Mouse (Mus musculus): ENCODE measurements around the gene Bicdl1. TPM values are rescaled to one million over a fixed set of nuclear protein-coding genes. Genes with fewer than 3 reads are reported as not detected.
A peak's percentile ranks its signal among the peaks of the same experiment; 100 is the strongest.

Gene Bicdl1
- polyA plus RNA-seq (2015; fragmentation: Nextera tagmentation; extraction: Ambion mirVana) = 8.0 and 9.0 TPM in 2 replicates

DNA sequence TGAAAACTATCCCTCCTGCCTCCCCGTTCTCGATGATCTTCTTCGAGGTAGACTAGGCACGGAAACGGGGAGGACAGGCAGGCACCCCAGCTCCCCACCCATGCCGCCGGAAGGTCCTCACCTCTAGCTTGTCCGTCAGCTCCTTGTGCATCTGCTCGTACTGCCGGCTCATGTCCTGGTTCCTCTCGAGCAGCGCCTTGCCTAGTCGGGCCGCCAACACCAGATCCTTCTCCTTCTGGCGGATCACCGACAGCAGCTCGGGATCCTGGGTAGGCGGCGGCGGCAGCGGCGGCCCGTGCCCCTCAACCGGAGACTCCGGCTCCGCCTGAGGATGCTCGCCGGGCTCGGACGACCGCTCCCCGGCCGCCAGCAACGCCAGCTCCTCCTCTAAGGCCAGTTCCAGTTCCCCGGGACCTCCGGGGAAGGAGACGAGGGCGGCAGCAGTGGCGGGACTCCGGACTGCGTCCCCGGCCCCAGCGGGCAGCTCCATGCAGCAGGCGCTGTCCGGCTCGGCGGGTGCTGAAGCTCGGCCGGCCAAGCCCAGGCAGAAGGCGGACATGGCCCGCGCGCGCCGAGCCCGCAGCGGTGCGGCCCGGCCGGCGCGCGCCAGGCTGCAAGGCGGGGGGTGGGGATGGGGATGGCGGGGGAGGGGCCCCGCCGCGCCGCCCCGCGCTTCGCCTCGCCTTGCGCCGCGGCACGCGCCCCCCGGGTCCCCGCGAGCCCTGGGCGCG is at the start of gene Bicdl1:
Bicdl1 (minus strand) TSS at position 621 of the 731 bp plus-strand sequence.
- under 1% methylated on average over 79 of the region's 83 CpGs for WGBS
- Histone ChIP-seq H3K9me3 (ENCODE audit: control insufficient read depth) (no peaks in the 10 kb centered on the region), H3K36me3 (ENCODE audit: control insufficient read depth, insufficient read depth) (no peaks in the 10 kb centered on the region), H3K4me2 (replicated peaks; ENCODE audit: low read depth) (peak within 1 kb of the TSS; percentile 98), H3K4me3 (ENCODE audit: low read depth, low read length) (peak within 1 kb of the TSS; percentile 59), H3K9ac (ENCODE audit: low read depth, low read length) (peak within 1 kb of the TSS; percentile 37), H3K27me3 (replicated peaks; ENCODE audit: control insufficient read depth, insufficient read depth, low read length) (peaks cover 19% of the 10 kb centered on the region), H3K4me1 (replicated peaks; ENCODE audit: control insufficient read depth, insufficient read depth, low read length) (no peaks in the 10 kb centered on the region; the same call in 1 of the 2 replicates), H3K27ac (ENCODE audit: low read depth, low read length) (peak within 1 kb of the TSS; percentile 76)
- peak; percentile 61 for ATAC-seq
- no peak for TF ChIP-seq CTCF (IDR thresholded peaks at IDR 0.05; ENCODE audit: low read depth)

DNA sequence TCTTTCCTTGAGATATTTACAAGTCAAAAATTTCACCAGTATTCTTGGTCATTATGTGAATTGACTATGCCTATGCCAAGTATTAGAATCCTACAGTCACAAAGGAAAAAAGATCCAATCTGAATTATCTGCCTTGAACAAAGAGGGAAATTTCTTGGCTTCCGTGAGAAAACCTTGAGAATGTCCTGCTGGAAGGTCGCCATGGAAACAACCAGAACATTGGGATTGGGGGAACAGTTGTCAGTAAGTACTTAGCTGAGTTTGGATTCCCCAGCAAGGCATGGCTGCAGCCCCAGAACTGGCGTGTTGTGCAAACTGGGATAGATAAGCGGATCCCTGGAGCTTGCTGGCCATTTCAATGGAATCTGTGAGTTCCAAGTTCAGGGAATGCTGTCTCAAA is 45.5 kb upstream of the Bicdl1 start:
- WGBS = 67% methylated on average over 4 of the region's 4 CpGs
- Histone ChIP-seq H3K4me3 (ENCODE audit: low read depth, low read length) (no peak overlapping the region), H3K27me3 (replicated peaks; ENCODE audit: control insufficient read depth, insufficient read depth, low read length) (no peaks in the 10 kb centered on the region), H3K4me1 (replicated peaks; ENCODE audit: control insufficient read depth, insufficient read depth, low read length) (no peaks in the 10 kb centered on the region), H3K9ac (ENCODE audit: low read depth, low read length) (no peak overlapping the region), H3K9me3 (ENCODE audit: control insufficient read depth) (no peaks in the 10 kb centered on the region), H3K4me2 (replicated peaks; ENCODE audit: low read depth) (no peak overlapping the region), H3K36me3 (ENCODE audit: control insufficient read depth, insufficient read depth) (no peaks in the 10 kb centered on the region), H3K27ac (ENCODE audit: low read depth, low read length) (no peak overlapping the region)
- no peak for TF ChIP-seq CTCF (IDR thresholded peaks at IDR 0.05; ENCODE audit: low read depth)
- ATAC-seq = no peak

DNA sequence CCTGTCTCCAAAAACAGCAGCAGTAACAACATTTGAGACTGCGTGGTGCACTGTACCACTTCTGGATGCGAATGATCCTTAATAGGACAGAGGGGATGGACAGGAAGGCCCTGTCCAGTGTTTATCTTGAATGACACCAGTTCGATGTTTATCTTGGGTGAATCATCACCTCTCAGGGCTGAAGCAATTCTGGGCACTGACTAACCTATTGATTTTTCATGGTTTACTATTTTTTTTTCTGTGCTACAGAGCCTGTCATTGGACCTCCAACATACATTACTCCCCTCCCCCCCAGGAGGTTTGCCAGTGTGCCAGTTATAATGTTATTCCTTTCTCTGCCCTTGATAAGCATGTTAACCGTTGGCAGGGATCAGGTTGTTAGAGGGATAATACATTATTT is 43.9 kb upstream of the Bicdl1 start:
- Histone ChIP-seq H3K4me2 (replicated peaks; ENCODE audit: low read depth) (no peak overlapping the region), H3K27ac (ENCODE audit: low read depth, low read length) (no peak overlapping the region), H3K27me3 (replicated peaks; ENCODE audit: control insufficient read depth, insufficient read depth, low read length) (no peaks in the 10 kb centered on the region), H3K9me3 (ENCODE audit: control insufficient read depth) (0 out of 2 replicates have a peak, but pooled peaks cover 2% of the 10 kb centered on the region), H3K4me3 (ENCODE audit: low read depth, low read length) (no peak overlapping the region), H3K4me1 (replicated peaks; ENCODE audit: control insufficient read depth, insufficient read depth, low read length) (no peaks in the 10 kb centered on the region), H3K36me3 (ENCODE audit: control insufficient read depth, insufficient read depth) (no peaks in the 10 kb centered on the region), H3K9ac (ENCODE audit: low read depth, low read length) (no peak overlapping the region)
- ATAC-seq = no peak
- TF ChIP-seq CTCF (IDR thresholded peaks at IDR 0.05; ENCODE audit: low read depth) = no peak
- 47% methylated on average over 4 of the region's 4 CpGs for WGBS

DNA sequence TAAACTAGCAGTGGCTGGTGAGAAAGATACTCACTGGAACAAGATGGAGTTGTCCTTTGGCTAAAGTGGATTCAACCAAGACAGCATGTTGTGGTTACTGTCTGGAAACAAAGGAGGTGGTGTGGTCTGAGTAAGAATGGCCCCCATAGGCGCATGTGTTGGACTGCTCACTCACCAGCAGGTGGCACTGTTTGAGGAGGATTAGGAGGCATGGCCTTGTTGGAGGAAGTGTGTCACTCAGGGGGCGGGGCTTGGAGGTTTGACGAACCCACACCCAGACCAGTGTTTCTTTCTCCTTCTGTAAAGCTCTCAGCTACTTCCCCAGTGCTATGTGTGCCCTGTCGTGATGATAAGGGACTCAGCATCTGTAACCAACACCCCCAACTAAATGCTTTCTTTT is 38.6 kb upstream of the Bicdl1 start:
- TF ChIP-seq CTCF (IDR thresholded peaks at IDR 0.05; ENCODE audit: low read depth) = no peak
- Histone ChIP-seq H3K4me3 (ENCODE audit: low read depth, low read length) (no peak overlapping the region), H3K36me3 (ENCODE audit: control insufficient read depth, insufficient read depth) (no peaks in the 10 kb centered on the region), H3K4me1 (replicated peaks; ENCODE audit: control insufficient read depth, insufficient read depth, low read length) (no peaks in the 10 kb centered on the region), H3K4me2 (replicated peaks; ENCODE audit: low read depth) (no peak overlapping the region), H3K27me3 (replicated peaks; ENCODE audit: control insufficient read depth, insufficient read depth, low read length) (no peaks in the 10 kb centered on the region), H3K9ac (ENCODE audit: low read depth, low read length) (no peak overlapping the region), H3K9me3 (ENCODE audit: control insufficient read depth) (0 out of 2 replicates have a peak, but pooled peaks cover 2% of the 10 kb centered on the region), H3K27ac (ENCODE audit: low read depth, low read length) (no peak overlapping the region)
- 92% methylated on average over 4 of the region's 4 CpGs for WGBS
- ATAC-seq = no peak

DNA sequence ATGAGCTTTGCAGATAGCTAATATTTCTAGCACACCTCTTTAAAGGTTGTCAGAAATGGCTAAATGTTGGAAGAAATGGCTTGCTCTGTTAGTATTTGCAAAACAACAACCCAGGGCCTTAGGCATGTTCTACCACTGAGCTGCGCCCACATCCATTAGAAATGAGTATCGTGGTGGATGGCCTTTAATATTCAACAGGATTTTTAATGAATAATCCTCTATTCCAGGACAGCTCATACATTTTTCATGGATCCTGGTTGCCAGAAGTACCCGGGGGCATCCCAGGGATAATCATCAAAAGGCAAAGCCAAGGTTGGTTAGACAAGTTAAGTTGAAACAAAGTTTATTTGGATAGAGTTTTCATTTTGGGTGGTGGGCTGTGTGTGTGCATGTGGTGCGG is 37.7 kb upstream of the Bicdl1 start:
- Histone ChIP-seq H3K27ac (ENCODE audit: low read depth, low read length) (no peak overlapping the region), H3K27me3 (replicated peaks; ENCODE audit: control insufficient read depth, insufficient read depth, low read length) (no peaks in the 10 kb centered on the region), H3K9ac (ENCODE audit: low read depth, low read length) (no peak overlapping the region), H3K4me2 (replicated peaks; ENCODE audit: low read depth) (no peak overlapping the region), H3K4me3 (ENCODE audit: low read depth, low read length) (no peak overlapping the region), H3K36me3 (ENCODE audit: control insufficient read depth, insufficient read depth) (no peaks in the 10 kb centered on the region), H3K4me1 (replicated peaks; ENCODE audit: control insufficient read depth, insufficient read depth, low read length) (no peaks in the 10 kb centered on the region), H3K9me3 (ENCODE audit: control insufficient read depth) (0 out of 2 replicates have a peak, but pooled peaks cover 2% of the 10 kb centered on the region)
- 96% methylated on average over 4 of the region's 4 CpGs for WGBS
- TF ChIP-seq CTCF (IDR thresholded peaks at IDR 0.05; ENCODE audit: low read depth) = no peak
- ATAC-seq = no peak

DNA sequence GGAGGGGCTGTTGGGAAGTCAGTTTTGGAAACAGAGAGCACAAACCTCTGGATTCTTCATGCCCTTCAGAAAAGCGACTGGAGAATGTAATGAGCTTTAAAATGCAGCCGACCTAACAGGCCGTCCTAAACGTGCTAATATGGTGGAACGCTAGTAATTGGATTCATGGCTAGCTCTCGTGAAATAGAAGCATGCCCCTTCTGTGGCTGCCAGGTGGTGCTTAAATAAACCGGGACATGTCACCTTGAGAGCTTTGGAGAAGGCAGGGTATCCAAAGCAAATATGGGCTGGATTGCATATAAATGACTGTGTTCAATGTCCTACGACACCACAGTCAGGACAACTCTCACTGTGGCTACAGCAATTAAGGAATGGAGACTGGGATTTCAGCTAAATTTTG is 35.4 kb upstream of the Bicdl1 start:
- Histone ChIP-seq H3K27ac (ENCODE audit: low read depth, low read length) (no peak overlapping the region), H3K9ac (ENCODE audit: low read depth, low read length) (no peak overlapping the region), H3K4me3 (ENCODE audit: low read depth, low read length) (no peak overlapping the region), H3K27me3 (replicated peaks; ENCODE audit: control insufficient read depth, insufficient read depth, low read length) (no peaks in the 10 kb centered on the region), H3K4me2 (replicated peaks; ENCODE audit: low read depth) (no peak overlapping the region), H3K36me3 (ENCODE audit: control insufficient read depth, insufficient read depth) (no peaks in the 10 kb centered on the region), H3K4me1 (replicated peaks; ENCODE audit: control insufficient read depth, insufficient read depth, low read length) (no peaks in the 10 kb centered on the region), H3K9me3 (ENCODE audit: control insufficient read depth) (0 out of 2 replicates have a peak, but pooled peaks cover 2% of the 10 kb centered on the region)
- no peak for ATAC-seq
- 72% methylated on average over 8 of the region's 8 CpGs for WGBS
- TF ChIP-seq CTCF (IDR thresholded peaks at IDR 0.05; ENCODE audit: low read depth) = no peak
